Mouse (Mus musculus): ENCODE results near the gene H2-DMb1. TPM values are rescaled to one million over a fixed set of nuclear protein-coding genes. Genes with fewer than 3 reads are reported as not detected.

Gene H2-DMb1
- total RNA-seq (2014; rRNA removed), result 0.62 and 2.8 TPM in 2 replicates
- 1.5 and 1.7 TPM in 2 replicates for polyA plus RNA-seq (2015; fragmentation: Nextera tagmentation; extraction: Ambion mirVana)

DNA sequence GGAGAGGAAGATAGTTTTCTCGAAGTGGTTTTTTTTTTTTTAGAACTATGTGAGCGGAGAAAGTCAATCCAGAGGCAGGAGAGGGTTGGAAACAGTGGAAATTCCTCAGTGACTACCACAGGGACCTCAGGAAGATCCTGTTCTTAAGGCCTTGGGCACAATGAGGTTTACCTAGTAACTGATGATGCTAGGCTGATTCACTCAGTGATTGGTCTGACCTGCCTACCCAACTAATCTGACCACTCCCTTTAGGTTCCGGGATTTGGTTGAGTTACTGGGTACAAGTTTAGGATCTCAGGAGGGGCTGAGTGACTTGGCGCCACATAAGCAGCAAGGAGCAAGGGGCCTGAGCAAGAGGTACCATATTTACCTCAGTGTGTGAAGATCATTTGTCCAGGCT is at the start of gene H2-DMb1:
TSS of gene H2-DMb1 (plus strand) at position 150 of the 400 bp plus-strand sequence.
- no peak within 1 kb of the TSS for H3K4me3 ChIP-seq (ENCODE audit: low read depth, low read length)
- no peaks in the 10 kb centered on the region for H3K36me3 ChIP-seq (ENCODE audit: insufficient read depth)
- H3K9me3 ChIP-seq (ENCODE audit: low read length), result no peaks in the 10 kb centered on the region
- TF ChIP-seq CTCF (IDR thresholded peaks at IDR 0.05; ENCODE audit: low read depth), result no peak
- H3K27me3 ChIP-seq (ENCODE audit: insufficient read depth, low read length), result no peaks in the 10 kb centered on the region
- H3K27ac ChIP-seq (ENCODE audit: low read depth, low read length), result no peak within 1 kb of the TSS
- peak; percentile 56; the same call in 1 of the 2 replicates for ATAC-seq
- H3K9ac ChIP-seq, result no peak within 1 kb of the TSS
- no peak within 1 kb of the TSS for H3K4me2 ChIP-seq (ENCODE audit: low read depth)
- no peaks in the 10 kb centered on the region for H3K4me1 ChIP-seq (ENCODE audit: insufficient read depth)
- WGBS, result 53% methylated on average over 4 of the region's 4 CpGs
- DNase-seq, result peak; percentile 43

DNA sequence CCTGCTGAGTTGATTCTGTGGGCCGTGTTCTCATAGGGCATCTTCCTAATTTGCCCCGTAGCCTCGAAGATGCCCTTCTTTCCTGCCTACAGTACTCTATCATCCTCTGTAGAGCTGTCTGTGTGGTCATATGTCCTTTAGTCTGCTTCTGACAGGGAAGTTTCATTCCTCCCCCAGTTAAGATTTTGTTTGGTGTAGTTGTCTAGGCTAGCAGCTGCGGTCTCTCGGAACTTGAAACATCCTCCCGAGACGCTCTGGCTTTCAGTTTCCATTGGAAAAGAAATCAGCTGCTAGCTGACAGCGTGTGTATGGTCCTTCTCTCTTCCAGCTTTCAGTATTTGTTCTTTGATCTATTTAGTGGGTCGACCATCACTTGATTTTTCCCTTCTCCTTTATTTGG is 48.1 kb upstream of the H2-DMb1 start:
- no peak overlapping the region for H3K9ac ChIP-seq
- H3K4me1 ChIP-seq (ENCODE audit: insufficient read depth), result 0 out of 2 replicates have a peak, but pooled peaks cover 3% of the 10 kb centered on the region
- H3K4me2 ChIP-seq (ENCODE audit: low read depth), result no peak overlapping the region
- H3K36me3 ChIP-seq (ENCODE audit: insufficient read depth), result peaks cover 8% of the 10 kb centered on the region; the same call in 1 of the 2 replicates
- H3K27me3 ChIP-seq (ENCODE audit: insufficient read depth, low read length), result no peaks in the 10 kb centered on the region
- H3K4me3 ChIP-seq (ENCODE audit: low read depth, low read length), result no peak overlapping the region
- no peak for ATAC-seq
- no peaks in the 10 kb centered on the region for H3K9me3 ChIP-seq (ENCODE audit: low read length)
- no peak for TF ChIP-seq CTCF (IDR thresholded peaks at IDR 0.05; ENCODE audit: low read depth)
- no peak for DNase-seq
- 86% methylated on average over 9 of the region's 9 CpGs for WGBS
- H3K27ac ChIP-seq (ENCODE audit: low read depth, low read length), result no peak overlapping the region

DNA sequence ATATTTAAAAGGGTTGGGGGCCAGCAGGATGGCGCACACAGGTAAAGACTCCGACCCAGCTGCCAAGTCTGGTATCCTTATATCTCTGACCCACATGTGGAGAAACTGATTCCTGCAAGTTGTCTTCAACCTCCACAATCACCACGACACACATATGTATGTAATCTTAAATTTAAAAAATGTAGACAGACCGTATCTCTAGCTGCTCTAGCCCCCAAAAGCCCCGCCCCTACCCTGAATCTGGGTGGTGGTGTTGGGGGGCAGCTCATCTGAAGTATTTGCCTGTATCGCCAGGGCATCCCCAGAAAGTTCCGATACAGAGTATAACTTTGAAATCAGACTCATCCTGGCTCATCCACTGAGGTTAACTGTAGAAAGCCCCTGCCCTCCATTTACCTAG is 46.3 kb upstream of the H2-DMb1 start:
- Histone ChIP-seq H3K9me3 (ENCODE audit: low read length) (no peaks in the 10 kb centered on the region), H3K4me1 (ENCODE audit: insufficient read depth) (0 out of 2 replicates have a peak, but pooled peaks cover 4% of the 10 kb centered on the region), H3K27me3 (ENCODE audit: insufficient read depth, low read length) (no peaks in the 10 kb centered on the region), H3K27ac (ENCODE audit: low read depth, low read length) (no peak overlapping the region), H3K4me2 (ENCODE audit: low read depth) (no peak overlapping the region), H3K36me3 (ENCODE audit: insufficient read depth) (peaks cover 24% of the 10 kb centered on the region), H3K9ac (no peak overlapping the region), H3K4me3 (ENCODE audit: low read depth, low read length) (no peak overlapping the region)
- DNase-seq (no peak), ATAC-seq (no peak)
- WGBS, result 89% methylated on average over 7 of the region's 7 CpGs
- TF ChIP-seq CTCF (IDR thresholded peaks at IDR 0.05; ENCODE audit: low read depth), result no peak

DNA sequence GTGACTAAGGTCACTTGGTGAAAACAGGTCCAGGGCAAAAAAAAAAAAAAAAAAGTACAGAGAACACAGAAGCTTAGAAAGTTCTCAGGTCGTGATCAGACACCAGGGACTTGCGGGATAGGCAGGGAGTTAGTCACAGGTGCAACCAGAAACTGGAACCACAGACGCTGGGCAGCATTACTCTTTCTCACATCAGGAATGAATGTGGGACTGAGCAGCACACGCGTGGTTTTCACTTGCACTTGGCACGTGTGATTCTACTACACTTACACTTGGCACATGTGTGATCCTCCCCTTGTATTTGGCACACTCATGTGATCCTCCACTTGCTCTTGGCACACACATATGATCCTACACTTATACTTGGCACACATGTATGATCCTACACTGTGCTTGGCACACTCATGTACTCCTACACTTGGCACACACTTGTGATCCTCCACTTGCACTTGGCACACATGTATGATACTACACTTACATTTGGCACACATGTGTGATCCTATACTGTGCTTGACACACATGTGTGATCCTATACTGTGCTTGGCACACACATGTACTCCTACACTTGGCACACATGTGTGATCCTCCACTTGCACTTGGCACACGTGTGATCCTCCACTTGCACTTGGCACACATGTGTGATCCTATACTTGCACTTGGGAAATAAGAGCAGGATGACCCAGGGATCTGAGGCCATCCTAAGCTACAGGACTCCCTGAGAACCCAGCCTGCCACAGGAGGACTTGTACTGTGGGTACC is 45.6 kb upstream of the H2-DMb1 start:
- no peak overlapping the region for H3K9ac ChIP-seq
- DNase-seq (no peak), ATAC-seq (peak; percentile 44)
- no peaks in the 10 kb centered on the region for H3K27me3 ChIP-seq (ENCODE audit: insufficient read depth, low read length)
- WGBS, result 74% methylated on average over 7 of the region's 7 CpGs
- no peak overlapping the region for H3K4me2 ChIP-seq (ENCODE audit: low read depth)
- no peak for TF ChIP-seq CTCF (IDR thresholded peaks at IDR 0.05; ENCODE audit: low read depth)
- H3K27ac ChIP-seq (ENCODE audit: low read depth, low read length), result no peak overlapping the region
- H3K4me3 ChIP-seq (ENCODE audit: low read depth, low read length), result no peak overlapping the region
- H3K36me3 ChIP-seq (ENCODE audit: insufficient read depth), result peaks cover 32% of the 10 kb centered on the region
- no peaks in the 10 kb centered on the region for H3K9me3 ChIP-seq (ENCODE audit: low read length)
- 0 out of 2 replicates have a peak, but pooled peaks cover 4% of the 10 kb centered on the region for H3K4me1 ChIP-seq (ENCODE audit: insufficient read depth)

DNA sequence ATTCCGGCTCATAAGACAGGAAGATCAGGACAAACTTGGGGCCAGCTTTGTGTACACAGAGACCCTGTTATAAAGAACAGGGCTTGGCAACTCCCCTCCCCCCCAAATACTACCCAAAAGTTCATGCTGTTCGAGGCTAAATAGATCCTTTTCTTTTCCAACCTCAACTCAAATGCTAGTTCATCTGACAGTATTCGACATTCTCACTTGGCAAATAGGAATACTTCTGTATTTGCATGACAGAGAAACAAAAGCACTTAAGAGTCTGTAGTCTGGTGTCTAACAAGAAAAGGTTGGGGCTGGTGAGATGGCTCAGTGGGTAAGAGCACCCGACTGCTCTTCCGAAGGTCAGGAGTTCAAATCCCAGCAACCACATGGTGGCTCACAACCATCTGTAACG is 44.4 kb upstream of the H2-DMb1 start:
- Histone ChIP-seq H3K4me1 (ENCODE audit: insufficient read depth) (0 out of 2 replicates have a peak, but pooled peaks cover 4% of the 10 kb centered on the region), H3K4me3 (ENCODE audit: low read depth, low read length) (no peak overlapping the region), H3K36me3 (ENCODE audit: insufficient read depth) (peaks cover 43% of the 10 kb centered on the region), H3K27me3 (ENCODE audit: insufficient read depth, low read length) (no peaks in the 10 kb centered on the region), H3K4me2 (ENCODE audit: low read depth) (no peak overlapping the region), H3K9me3 (ENCODE audit: low read length) (no peaks in the 10 kb centered on the region), H3K9ac (no peak overlapping the region), H3K27ac (ENCODE audit: low read depth, low read length) (no peak overlapping the region)
- WGBS, result 65% methylated on average over 5 of the region's 6 CpGs
- ATAC-seq, result no peak
- DNase-seq, result no peak
- TF ChIP-seq CTCF (IDR thresholded peaks at IDR 0.05; ENCODE audit: low read depth), result no peak

DNA sequence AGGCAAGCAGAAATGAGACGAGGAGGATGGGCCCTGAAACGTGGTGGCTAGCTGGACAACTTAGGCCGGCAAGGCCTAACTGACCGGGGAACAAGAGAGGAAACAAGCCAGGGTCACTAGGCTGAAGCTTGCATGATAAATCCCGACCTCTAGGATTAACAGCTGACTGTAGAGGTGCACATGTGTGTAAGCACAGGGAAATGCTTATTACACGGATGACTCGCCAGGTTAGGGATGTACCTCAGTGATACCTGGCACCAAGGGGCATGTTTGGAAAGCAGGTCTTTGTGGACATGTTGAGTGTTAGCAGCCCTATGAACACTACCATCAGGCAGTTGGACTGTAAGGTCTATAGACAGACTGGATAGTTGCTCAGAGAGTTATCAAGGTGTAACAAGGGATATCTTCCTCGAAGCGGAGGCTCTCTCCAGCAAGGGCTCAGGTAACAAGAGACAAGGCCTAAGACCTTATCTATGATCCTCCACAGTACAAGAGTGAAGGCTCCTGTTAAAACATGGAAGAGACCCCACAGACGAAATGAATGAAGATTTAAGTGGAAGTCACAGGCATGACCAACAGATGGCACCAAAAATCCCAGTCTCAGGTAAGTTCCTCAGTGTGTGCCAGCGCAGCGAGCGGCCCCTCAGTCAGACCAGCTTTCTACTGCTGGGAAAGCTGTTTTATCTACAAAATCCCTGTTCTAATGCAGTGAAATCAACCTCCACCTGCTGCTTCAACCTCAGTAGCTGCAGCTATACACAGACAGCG is 43.6 kb upstream of the H2-DMb1 start:
- peak overlapping the region; percentile 54; the same call in 1 of the 2 replicates for H3K27ac ChIP-seq (ENCODE audit: low read depth, low read length)

More for the DNA sequence above, 43.6 kb upstream of the H2-DMb1 start:
- H3K4me2 ChIP-seq (ENCODE audit: low read depth), result no peak overlapping the region
- TF ChIP-seq CTCF (IDR thresholded peaks at IDR 0.05; ENCODE audit: low read depth), result peak; percentile 47
- WGBS, result 70% methylated on average over 14 of the region's 14 CpGs
- H3K36me3 ChIP-seq (ENCODE audit: insufficient read depth), result peaks cover 51% of the 10 kb centered on the region
- no peak overlapping the region for H3K4me3 ChIP-seq (ENCODE audit: low read depth, low read length)
- DNase-seq, result peak; percentile 59
- H3K27me3 ChIP-seq (ENCODE audit: insufficient read depth, low read length), result no peaks in the 10 kb centered on the region
- 0 out of 2 replicates have a peak, but pooled peaks cover 4% of the 10 kb centered on the region for H3K4me1 ChIP-seq (ENCODE audit: insufficient read depth)
- no peaks in the 10 kb centered on the region for H3K9me3 ChIP-seq (ENCODE audit: low read length)
- ATAC-seq, result peak; percentile 61
- 0 out of 2 replicates have a peak overlapping the region, but pooled peaks have one; percentile 10 for H3K9ac ChIP-seq

Data from forebrain, postnatal 0 days (tissue).